Mouse (Mus musculus) neural tube, embryonic 10.5 days (tissue): Measurements from ENCODE around the gene Bloc1s2.
"Not testable (repeated sequence)": the region's sequence is repeated elsewhere in the genome, so short reads cannot be mapped to it uniquely, and the experiment has no call there.

Experiments
- DNase-seq: peaks from one replicate; pipeline ENCODE4 v3.0.0-alpha.2; 2017; ENCODE audit warnings: low spot score; ENCODE audit errors: extremely low spot score

The Bloc1s2 gene

DNA sequence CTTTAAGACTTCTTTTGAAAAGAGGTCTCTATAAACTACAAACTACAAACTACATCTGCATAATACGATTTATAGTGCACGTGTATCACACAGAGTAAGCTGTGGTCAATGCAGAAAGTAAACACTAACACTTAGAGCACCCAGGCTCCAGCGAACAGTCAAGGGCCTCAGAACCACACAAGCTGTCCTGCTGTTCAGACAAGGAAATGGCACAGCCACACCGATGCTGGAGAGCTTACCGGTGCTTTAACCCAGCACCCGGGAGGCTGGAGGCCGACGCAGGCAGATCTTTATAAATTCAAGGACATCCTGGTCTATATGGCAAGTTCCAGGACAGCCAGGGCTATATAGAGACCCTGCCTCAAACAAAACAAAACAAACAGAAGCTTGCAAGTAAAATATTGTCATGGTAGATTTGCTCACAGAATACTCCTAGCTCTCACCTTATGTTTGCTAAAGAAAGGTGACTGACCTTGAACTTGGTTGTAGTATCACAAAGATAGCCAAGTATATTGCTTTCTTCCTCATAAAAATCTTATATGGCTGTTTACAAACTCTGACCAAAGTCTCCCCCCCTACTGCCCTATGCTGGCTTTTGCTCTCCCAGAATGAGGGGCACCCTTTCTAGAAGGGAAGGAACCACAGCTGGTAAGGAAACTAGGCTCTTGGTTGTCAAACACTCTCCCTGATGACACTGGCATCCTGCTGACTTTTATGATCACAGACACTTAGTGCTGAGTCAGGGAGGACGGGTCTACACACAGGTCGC is 18.3 kb downstream of the Bloc1s2 start:
- no peak for DNase-seq

DNA sequence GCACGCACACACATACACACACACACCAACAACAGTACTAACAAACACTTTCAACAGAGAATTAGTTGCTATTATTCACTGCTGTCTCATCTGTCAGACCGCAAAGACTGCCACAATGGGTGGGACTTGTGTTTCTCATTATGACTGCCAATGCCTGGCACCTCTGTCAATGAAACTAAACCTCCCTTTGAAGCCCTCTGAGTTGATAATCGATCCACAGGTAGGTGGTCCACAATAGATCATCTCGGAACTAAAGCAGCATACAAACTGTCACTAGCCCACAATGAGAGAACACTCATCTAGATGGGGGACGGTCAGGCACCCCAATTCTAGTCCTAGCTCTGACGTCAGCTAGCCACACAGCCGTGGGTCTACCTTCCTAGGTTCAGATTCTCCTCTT is 25.1 kb downstream of the Bloc1s2 start:
- DNase-seq: no peak

DNA sequence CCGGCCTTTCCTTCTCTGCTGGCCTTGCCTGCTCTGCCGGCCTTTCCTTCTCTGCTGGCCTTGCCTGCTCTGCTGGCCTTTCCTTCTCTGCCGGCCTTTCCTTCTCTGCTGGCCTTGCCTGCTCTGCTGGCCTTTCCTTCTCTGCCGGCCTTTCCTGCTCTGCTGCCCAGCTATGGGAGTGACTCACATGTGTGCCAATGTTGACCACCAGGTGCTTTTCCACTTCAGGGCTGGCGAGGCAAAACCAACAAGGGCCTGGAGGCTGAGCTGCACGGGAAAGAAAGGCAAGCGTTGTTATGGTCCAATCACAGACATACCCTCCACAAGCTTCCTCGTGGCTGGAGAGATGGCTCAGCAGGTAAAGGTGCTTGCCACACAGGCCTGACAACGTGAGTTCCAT is 25.6 kb downstream of the Bloc1s2 start:
- not testable (repeated sequence) for DNase-seq

DNA sequence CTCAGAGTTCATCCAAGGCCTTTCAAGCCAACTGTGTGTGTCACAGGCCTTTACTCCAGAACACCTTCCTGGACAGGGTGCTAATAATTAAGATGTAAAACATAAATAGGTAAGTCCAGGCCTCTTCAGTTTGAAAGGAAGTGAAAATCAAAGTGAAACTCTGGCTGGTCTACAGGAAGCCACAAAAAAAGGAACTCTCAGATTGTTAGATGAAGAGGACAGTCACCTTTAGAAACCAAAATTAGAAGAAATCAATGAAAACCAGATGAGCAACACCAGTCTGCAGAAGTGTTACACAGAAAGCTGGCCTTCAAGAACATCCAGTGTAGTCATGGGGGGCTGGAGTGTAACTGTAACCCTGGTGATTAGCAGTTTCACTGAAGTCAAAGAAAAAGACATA is 28.5 kb downstream of the Bloc1s2 start:
- no peak for DNase-seq

DNA sequence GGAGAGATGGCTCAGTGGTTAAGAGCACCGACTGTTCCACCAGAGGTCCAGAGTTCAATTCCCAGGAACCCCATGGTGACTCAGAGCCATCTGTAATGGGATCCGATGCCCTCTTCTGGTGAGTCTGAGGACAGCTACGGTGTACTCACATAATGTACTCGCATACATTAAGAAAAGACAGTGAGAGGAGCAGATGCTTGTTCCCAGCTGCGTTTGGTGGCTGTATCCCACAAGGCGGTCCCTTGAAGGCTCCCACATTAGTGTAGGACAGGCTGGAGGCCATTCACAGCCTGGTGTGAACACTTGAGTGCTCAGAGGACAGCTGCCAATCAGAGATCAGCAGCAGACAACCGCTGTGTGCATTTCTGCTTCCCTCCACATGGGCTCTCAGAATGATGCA is 34.5 kb downstream of the Bloc1s2 start:
- DNase-seq: peak; percentile 30

DNA sequence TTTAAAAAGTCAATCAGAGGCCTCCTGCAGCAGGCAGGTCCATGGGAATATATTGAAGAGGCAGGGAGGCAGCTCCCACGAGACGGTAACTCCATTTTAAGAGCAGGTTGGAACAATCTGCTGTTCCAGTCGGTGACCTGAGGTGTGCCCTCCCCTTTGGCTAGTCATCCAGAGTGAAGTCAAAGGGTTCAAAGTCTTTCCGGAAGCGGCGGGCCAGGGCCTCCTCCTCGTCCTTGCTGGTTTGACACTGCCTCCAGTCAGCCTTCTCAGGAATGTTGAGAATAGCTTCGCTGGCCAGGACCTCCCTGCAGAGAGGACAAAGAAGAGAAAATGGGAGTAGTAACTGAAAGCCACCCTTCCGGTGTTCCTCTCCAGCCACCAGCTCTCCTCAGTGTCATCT is 35.9 kb downstream of the Bloc1s2 start:
- no peak for DNase-seq

DNA sequence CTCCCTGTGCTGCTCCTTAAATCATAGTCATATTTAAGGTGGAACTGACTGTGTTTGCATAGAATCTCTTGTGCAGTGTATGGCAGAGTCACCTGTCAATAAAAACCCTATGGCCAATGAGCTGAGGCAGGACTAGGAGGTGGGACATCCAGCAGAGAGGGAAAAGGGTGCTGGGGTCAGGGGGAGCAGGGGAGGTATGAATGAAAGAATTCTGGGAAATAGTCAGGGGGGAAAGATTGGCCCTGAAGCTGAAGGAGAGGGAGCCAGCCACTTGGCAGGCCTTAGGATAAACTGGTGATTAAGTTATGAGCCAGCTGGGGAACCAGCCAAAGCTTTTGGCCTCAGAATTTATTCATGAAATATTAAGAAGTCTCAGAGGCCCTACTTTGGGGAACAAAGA is 37.2 kb downstream of the Bloc1s2 start:
- DNase-seq: no peak

DNA sequence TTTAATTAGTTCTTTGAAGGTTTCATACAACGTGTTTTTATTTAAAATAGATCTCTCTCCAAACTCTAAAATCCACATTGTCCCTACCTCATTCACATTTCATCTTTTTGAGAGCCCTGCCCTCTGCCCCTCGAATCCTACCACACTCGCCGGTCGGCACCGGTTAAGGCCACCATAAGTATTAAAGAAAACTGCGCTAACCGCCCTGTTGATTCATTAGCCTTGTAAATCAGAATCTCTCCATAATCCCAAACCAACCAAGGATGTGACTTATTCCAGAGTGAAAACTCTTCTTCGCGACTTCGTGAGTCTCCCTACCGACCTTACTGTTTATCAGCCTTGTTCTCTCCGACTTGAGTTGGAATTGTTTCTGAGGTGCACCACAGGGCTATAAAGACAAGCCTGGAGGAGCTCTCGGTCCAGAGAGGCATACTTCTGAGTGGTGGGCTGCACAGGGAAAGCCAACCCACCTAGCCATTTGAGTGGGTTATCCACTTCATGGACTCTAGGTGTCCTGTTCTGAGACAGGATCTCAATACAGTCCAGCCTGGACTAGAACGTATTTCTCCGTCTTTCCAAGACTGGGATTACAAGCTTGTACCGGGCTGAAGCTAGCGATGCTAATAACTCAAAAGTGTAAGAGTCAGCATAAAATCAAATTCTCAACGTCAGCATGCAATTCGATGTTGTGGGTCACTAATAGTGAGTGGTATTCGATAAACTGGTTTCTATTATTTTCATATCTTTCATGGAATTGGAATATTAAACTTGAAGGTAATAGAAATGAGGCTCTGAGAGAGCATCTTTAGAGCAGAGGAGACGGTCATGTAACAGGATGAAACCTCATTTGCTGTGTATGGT is 38.4 kb downstream of the Bloc1s2 start:
- DNase-seq: peak; percentile 23

DNA sequence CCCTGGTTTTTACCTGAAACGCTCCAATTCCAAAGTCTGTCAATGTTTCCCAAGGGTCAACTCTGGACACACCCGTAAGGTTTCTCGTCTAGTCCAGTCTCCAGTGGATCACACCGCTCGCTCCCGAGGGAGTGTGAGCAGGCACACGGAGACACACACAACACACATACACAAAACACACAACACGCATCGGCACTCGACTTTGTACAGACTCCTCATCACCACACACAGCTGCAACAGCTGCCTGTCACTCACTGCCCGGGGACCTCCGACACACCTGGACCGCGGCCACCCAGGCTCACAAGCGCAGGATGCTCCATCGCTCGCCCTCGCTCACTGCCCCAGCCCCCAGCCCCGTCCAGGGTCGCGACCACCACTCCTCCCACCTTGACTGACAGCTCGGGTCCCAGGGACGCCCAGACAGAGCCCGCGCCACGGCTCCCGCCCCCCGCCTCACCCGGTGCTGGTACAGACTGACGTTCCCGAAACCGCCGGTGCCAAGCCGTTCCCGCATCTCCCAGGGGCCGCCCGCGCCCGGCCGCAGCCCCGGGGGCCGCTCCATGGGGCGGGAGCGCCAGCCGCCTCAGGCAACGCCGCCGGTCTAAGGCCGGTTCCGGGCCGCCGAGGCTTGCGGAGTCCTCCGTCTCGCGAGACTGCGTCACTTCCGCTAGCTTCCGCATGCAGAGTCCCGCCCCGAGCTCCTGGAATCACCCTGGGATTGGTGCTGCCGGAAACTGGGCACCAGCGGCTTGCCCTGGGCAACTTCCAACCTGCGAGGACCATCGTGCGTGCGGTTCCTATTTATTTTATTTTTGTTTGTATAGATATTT is 39.2 kb downstream of the Bloc1s2 start, which contains the start of gene Chuk:
Chuk (minus strand) TSS at position 650 of the 830 bp plus-strand sequence.
- DNase-seq: peak; percentile 96

DNA sequence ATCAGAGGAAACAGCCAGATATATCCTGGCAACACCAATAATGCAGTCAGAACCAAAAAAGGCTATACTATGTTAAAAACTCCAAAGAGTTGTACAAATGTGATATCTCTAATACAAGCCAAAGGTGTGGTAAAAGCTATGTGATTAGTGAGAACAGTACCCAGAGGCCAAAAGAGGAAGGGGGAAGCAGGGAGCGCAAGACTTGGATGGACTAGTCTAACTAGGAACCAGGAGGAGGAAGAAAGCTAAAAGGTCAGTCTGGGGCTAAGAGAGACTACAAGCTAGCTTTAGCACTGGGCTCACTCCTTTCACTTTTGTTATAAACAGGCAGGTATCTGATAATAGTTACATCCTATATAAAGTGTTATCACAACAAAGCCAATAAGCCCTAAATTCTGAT is 41.9 kb downstream of the Bloc1s2 start:
- DNase-seq: no peak

DNA sequence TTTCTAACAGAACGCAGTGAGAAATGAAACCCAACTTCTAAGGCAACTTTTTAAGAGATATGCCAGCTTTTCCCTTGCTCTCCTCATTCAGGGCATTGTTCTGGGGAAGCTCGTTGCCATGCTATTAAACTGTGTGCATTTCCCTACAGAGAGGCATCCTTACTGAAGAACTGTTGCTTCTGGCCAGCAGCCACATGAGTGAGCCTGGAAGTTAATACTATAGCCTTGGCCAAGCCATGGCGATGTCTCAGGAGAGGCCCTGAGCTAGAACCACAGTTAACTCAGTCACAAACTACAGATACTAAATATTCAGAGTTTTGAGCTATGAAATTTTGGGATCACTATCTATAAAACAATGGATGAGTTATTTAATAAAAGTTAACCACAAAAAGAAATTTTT is 43.2 kb downstream of the Bloc1s2 start:
- DNase-seq: no peak

DNA sequence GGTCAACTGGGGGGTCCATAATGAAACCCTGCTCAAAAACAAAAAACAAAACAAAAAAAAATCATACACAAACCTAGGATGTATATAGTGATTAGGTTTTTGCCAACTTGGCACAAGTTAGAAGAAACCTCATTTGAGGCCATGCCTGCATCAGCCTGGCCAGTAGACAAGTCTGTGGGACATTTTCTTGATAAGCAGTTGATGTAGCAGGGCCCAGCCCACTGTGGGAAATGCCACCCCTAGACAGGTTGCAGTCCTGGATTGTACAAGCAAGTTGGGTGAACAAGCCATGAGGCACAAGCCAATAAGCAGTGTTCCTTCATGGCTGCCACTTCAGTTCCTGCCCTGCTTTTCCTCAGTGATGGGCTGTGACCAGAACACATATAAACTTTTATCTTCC is 45.4 kb downstream of the Bloc1s2 start:
- no peak for DNase-seq
